Mouse (Mus musculus) testis, adult 2 months (tissue): Measurements from ENCODE around the gene Pdzrn3.

Experiments
- CTCF ChIP-seq: fragments of 200-500 bp; IDR thresholded peaks from 2 replicates; pipeline ENCODE4 v1.5.1; 2012; ENCODE audit warnings: low read depth, mild to moderate bottlenecking, inconsistent platforms, low read length, moderate library complexity; ENCODE audit not compliant: control insufficient read depth, insufficient read depth, insufficient replicate concordance
- POLR2A ChIP-seq: fragments of 200-500 bp; IDR thresholded peaks from 2 replicates; pipeline ENCODE4 v1.6.1; 2012; ENCODE audit warnings: low read depth, mild to moderate bottlenecking, inconsistent platforms, low read length, moderate library complexity; ENCODE audit not compliant: control insufficient read depth

DNA sequence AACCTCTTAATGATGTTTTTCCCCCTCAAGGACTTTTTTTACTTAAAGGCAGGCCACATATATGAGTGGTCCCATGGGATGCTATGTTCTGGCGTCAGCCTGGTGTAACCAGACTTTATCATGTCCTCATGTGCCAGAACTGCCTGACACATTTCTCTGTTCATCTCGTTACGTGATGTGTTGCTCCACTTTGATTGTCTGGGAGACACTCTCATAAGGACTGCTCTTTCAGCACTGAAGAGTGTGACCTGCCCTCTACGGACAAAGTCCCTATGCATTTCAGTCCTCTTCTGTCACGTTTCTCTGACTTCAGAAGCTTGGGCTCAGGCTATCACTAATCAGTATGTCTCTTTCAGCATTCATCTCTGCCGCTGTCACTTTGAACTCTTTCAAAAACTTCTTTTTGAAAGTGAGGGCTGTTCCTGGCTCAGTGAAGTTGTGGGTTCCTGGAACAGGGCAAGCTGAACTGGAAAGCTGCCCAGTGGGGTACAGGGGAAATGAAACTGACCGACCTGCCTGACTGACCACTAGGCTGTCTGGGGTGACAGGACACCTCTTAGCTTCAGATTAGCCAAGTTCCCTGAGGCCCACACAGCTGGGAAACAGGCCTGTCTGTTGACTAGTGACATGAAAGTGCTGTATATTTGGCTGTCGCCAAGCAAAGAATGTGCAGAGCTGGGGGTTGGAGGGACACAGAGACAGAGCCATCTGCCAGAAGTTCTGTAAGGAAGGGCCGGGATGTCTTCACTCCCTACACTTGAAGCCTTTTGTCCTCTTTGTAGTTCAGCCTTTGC lies 10.7 kb downstream of the Pdzrn3 start:
- TF ChIP-seq POLR2A (no peak), CTCF (no peak)
